Mouse (Mus musculus) thymus, adult 2 months (tissue): ENCODE measurements around the gene Olfr429. TPM values are rescaled to one million over a fixed set of nuclear protein-coding genes. Genes with fewer than 3 reads are reported as not detected.
A peak's percentile ranks its signal among the peaks of the same experiment; 100 is the strongest.
"Not testable (repeated sequence)": the region's sequence is repeated elsewhere in the genome, so short reads cannot be mapped to it uniquely, and the experiment has no call there.

ENCODE experiments used
- DNase-seq: peaks from one replicate; pipeline ENCODE4 v3.0.0; 2021
- H3K27ac ChIP-seq: fragments of 200-500 bp; 2 replicates; pipeline ENCODE4 v1.5.1; 2012; ENCODE audit warnings: low read length, control low read depth; ENCODE audit not compliant: control insufficient read depth, insufficient read depth
- H3K27me3 ChIP-seq: fragments of 200-500 bp; 2 replicates; pipeline ENCODE4 v1.6.1; 2012; ENCODE audit warnings: mild to moderate bottlenecking, low read length, moderate library complexity, mixed read lengths; ENCODE audit not compliant: control insufficient read depth, insufficient read depth
- H3K36me3 ChIP-seq: fragments of 200-500 bp; 2 replicates; pipeline ENCODE4 v1.6.1; 2012; ENCODE audit warnings: mild to moderate bottlenecking, low read length, moderate library complexity; ENCODE audit not compliant: control insufficient read depth, insufficient read depth
- H3K4me1 ChIP-seq: fragments of 200-500 bp; replicated peaks from 2 replicates; pipeline ENCODE4 v1.6.1; 2012; ENCODE audit warnings: low read length; ENCODE audit not compliant: control insufficient read depth, insufficient read depth
- H3K4me3 ChIP-seq: fragments of 200-500 bp; 2 replicates; pipeline ENCODE4 v1.5.1; 2012; ENCODE audit warnings: mild to moderate bottlenecking, low read length, control low read depth, moderate library complexity; ENCODE audit not compliant: control insufficient read depth, insufficient read depth
- CTCF ChIP-seq: fragments of 200-500 bp; IDR thresholded peaks from 2 replicates; pipeline ENCODE4 v1.5.1; 2012; ENCODE audit warnings: mild to moderate bottlenecking, control low read depth, low read length, moderate library complexity, borderline replicate concordance; ENCODE audit not compliant: control insufficient read depth, poor library complexity, insufficient read depth; ENCODE audit errors: extremely low read depth
- POLR2A ChIP-seq: fragments of 200-500 bp; IDR thresholded peaks from 2 replicates; pipeline ENCODE4 v1.6.1; 2012; ENCODE audit warnings: mild to moderate bottlenecking, low read length, control low read depth, moderate library complexity; ENCODE audit not compliant: control insufficient read depth, poor library complexity, insufficient read depth; ENCODE audit errors: extremely low read depth
- WGBS: fragments of 180-500 bp; shearing (Covaris S2); methylation state at CpG from one replicate; pipeline ENCODE4 v1.1.7; 2018; 5-methylcytosine and 5-hydroxymethylcytosine counted together
- polyA plus RNA-seq: library from polyadenylated mRNA; depleted of rRNA; stranded (reverse); fragments of >200 nt; gene quantifications from 2 replicates; pipeline ENCODE4 v1.2.3, GENCODE M21; 2012; rRNA removed

The Olfr429 gene
- not detected in 2 replicates for polyA plus RNA-seq

- DNase-seq: no peak
- TF ChIP-seq POLR2A (no peak), CTCF (no peak)
- Histone ChIP-seq H3K4me1 (no peaks in the 10 kb centered on the region), H3K27me3 (no peaks in the 10 kb centered on the region), H3K36me3 (no peaks in the 10 kb centered on the region), H3K4me3 (no peak within 1 kb of the TSS), H3K27ac (no peak within 1 kb of the TSS)
- whole genome bisulfite sequencing: 96% methylated on average over 2 of the region's 2 CpGs
Measured at GRCm38 (mm10) chr1:174084031-174084430, at the start of gene Olfr429. Gene Olfr429, plus strand, starts transcription at chr1:174084331.

GRCm38 (mm10) chr1:174035841-174036240 is 48.3 kb upstream of the Olfr429 start:
- Histone ChIP-seq H3K4me3 (no peak overlapping the region), H3K27ac (no peak overlapping the region), H3K36me3 (no peaks in the 10 kb centered on the region), H3K27me3 (no peaks in the 10 kb centered on the region), H3K4me1 (peaks cover 2% of the 10 kb centered on the region; the same call in 1 of the 2 replicates)
- no peak for DNase-seq
- 90% methylated on average over 4 of the region's 4 CpGs for WGBS
- TF ChIP-seq CTCF: no peak
- TF ChIP-seq POLR2A: no peak

- H3K27me3 ChIP-seq: no peaks in the 10 kb centered on the region
- peaks cover 2% of the 10 kb centered on the region; the same call in 1 of the 2 replicates for H3K4me1 ChIP-seq
- WGBS: 94% methylated on average over 3 of the region's 3 CpGs
- DNase-seq: no peak
- TF ChIP-seq POLR2A (no peak), CTCF (no peak)
- no peak overlapping the region for H3K27ac ChIP-seq
- H3K36me3 ChIP-seq: no peaks in the 10 kb centered on the region
- no peak overlapping the region for H3K4me3 ChIP-seq
Measured at GRCm38 (mm10) chr1:174038480-174038879, 45.7 kb upstream of the Olfr429 start.

GRCm38 (mm10) chr1:174040523-174041177 is 43.5 kb upstream of the Olfr429 start, which contains the start of gene Olfr433:
Gene Olfr433, plus strand, starts transcription at chr1:174040705.
- Histone ChIP-seq H3K4me1 (peaks cover 2% of the 10 kb centered on the region; the same call in 1 of the 2 replicates), H3K27me3 (no peaks in the 10 kb centered on the region), H3K36me3 (no peaks in the 10 kb centered on the region), H3K27ac (no peak within 1 kb of the TSS), H3K4me3 (no peak within 1 kb of the TSS)
- 52% methylated on average over 7 of the region's 7 CpGs for WGBS
- DNase-seq: peak; percentile 11
- no peak for TF ChIP-seq POLR2A

GRCm38 (mm10) chr1:174042091-174042884 is 41.8 kb upstream of the Olfr429 start:
- H3K4me1 ChIP-seq, DNase-seq, H3K4me3 ChIP-seq, H3K27ac ChIP-seq, H3K27me3 ChIP-seq, H3K36me3 ChIP-seq: not testable (repeated sequence)
- 84% methylated on average over 12 of the region's 12 CpGs for WGBS

GRCm38 (mm10) chr1:174044431-174044830 is 39.7 kb upstream of the Olfr429 start:
- DNase-seq: no peak
- TF ChIP-seq CTCF (no peak), POLR2A (no peak)
- WGBS: 84% methylated on average over 2 of the region's 2 CpGs
- Histone ChIP-seq H3K27me3 (no peaks in the 10 kb centered on the region), H3K27ac (no peak overlapping the region), H3K4me1 (peaks cover 2% of the 10 kb centered on the region; the same call in 1 of the 2 replicates), H3K36me3 (no peaks in the 10 kb centered on the region), H3K4me3 (no peak overlapping the region)

- H3K27me3 ChIP-seq, H3K4me1 ChIP-seq, DNase-seq, H3K27ac ChIP-seq, H3K36me3 ChIP-seq, H3K4me3 ChIP-seq: not testable (repeated sequence)
- 34% methylated on average over 6 of the region's 6 CpGs for WGBS
Measured at GRCm38 (mm10) chr1:174048227-174048626, 35.9 kb upstream of the Olfr429 start.
